Comparison of ENCODE assay signal across 22 mouse cellular contexts in the genomic region with DNA sequence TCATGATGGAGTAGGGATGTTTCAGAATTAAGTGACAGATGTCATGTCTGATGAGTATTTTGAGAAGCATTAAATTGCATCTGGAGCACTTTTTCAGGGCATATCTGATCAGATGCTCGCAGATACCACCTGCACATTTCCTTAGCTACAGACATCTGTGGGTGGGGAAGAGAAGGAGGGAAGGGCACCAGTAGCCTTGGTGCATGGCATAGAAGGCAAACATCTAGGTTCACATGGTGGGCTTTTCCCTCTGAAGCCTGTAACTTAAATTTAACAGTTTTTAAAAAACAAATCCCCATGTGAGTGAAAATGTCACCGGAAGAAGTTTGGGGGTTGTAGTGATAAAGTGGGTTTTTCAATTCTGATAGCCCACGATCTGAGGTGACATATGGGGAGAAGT.
DNase-seq lines count a peak whose midpoint lies in the region; ATAC-seq and TF ChIP-seq lines count a peak whose summit lies in the region.
"Had no signal": no experiment of that assay in that cellular context is flagged by ENCODE, and none has a peak within 500 bp of the region (broad histone marks: within the 10 kb centered on the region; RNA-seq: fewer than 3 reads in every experiment).

No protein-coding gene starts in this region.

- H3K4me2 ChIP-seq in hindbrain, embryonic 14.5 days (replicated peaks), result no peak overlapping the region
- H3K4me2 ChIP-seq in kidney, embryonic 15.5 days, result no peak overlapping the region
- H3K4me2 ChIP-seq: embryonic facial prominence, embryonic 15.5 days; forebrain, embryonic 15.5 days; hindbrain, embryonic 12.5 days had no signal

- no peaks in the 10 kb centered on the region for H3K9me3 ChIP-seq in hindbrain, embryonic 14.5 days (ENCODE audit: control insufficient read depth, low read length)
- no peaks in the 10 kb centered on the region for H3K9me3 ChIP-seq in kidney, embryonic 15.5 days (replicated peaks)
- H3K9me3 ChIP-seq: embryonic facial prominence, embryonic 15.5 days; forebrain, embryonic 10.5 days; forebrain, embryonic 15.5 days; G1E; hindbrain, embryonic 12.5 days had no signal

- H3K36me3 ChIP-seq in small intestine, adult 2 months (ENCODE audit: control insufficient read depth, insufficient read depth, low read length), result no peaks in the 10 kb centered on the region
- H3K36me3 ChIP-seq in hindbrain, embryonic 14.5 days (replicated peaks; ENCODE audit: control insufficient read depth, insufficient read depth), result no peaks in the 10 kb centered on the region
- H3K36me3 ChIP-seq in kidney, embryonic 15.5 days, result no peaks in the 10 kb centered on the region
- H3K36me3 ChIP-seq: embryonic facial prominence, embryonic 15.5 days; forebrain, embryonic 10.5 days; forebrain, embryonic 15.5 days; G1E; hindbrain, embryonic 12.5 days had no signal

- no peak for TF ChIP-seq POLR2A in small intestine, adult 2 months (IDR thresholded peaks at IDR 0.05; ENCODE audit: low read depth, low read length)

- H3K9ac ChIP-seq in hindbrain, embryonic 14.5 days, result no peak overlapping the region
- no peak overlapping the region for H3K9ac ChIP-seq in kidney, embryonic 15.5 days
- H3K9ac ChIP-seq: embryonic facial prominence, embryonic 15.5 days; forebrain, embryonic 15.5 days; hindbrain, embryonic 12.5 days had no signal

- DNase-seq in CD4-positive helper T cell, adult 2 months (ENCODE audit: low read depth, low spot score), result peak; percentile 51
- DNase-seq in thymus, postnatal 10 days (ENCODE audit: low spot score in 2 of 2), result peak; percentile 53 to 54
- DNase-seq in thymus, postnatal 4 days, result peak; percentile 43
- DNase-seq in hindbrain, embryonic 14.5 days (ENCODE audit: low spot score), result no peak
- DNase-seq in layer of hippocampus, adult 9-10 months (ENCODE audit: low spot score), result no peak
- DNase-seq: adrenal gland, adult 8-10 months; adrenal gland, postnatal 36 days; cerebellum, adult 2 months; cerebellum, postnatal 10 days; embryo, embryonic 11 days; gastrocnemius, postnatal 36 days; heart, adult 11 months; heart, postnatal 10 days; heart, postnatal 4 days had no signal

- no peak overlapping the region for H3K4me3 ChIP-seq in small intestine, adult 2 months (ENCODE audit: low read depth, low read length)
- no peak overlapping the region for H3K4me3 ChIP-seq in hindbrain, embryonic 14.5 days (replicated peaks; ENCODE audit: low read length)
- no peak overlapping the region for H3K4me3 ChIP-seq in kidney, embryonic 15.5 days (replicated peaks)
- H3K4me3 ChIP-seq: embryonic facial prominence, embryonic 15.5 days; erythroblast, embryonic 14.5 days; forebrain, embryonic 10.5 days; forebrain, embryonic 15.5 days; hindbrain, embryonic 12.5 days had no signal

- H3K27ac ChIP-seq in small intestine, adult 2 months (ENCODE audit: insufficient read depth, low read depth, low read length), result peak overlapping the region; percentile 18; the same call in 1 of the 2 replicates
- H3K27ac ChIP-seq in hindbrain, embryonic 14.5 days, result no peak overlapping the region
- H3K27ac ChIP-seq in kidney, embryonic 15.5 days, result no peak overlapping the region
- H3K27ac ChIP-seq: embryonic facial prominence, embryonic 15.5 days; forebrain, embryonic 10.5 days; forebrain, embryonic 15.5 days; hindbrain, embryonic 12.5 days had no signal

- TF ChIP-seq CTCF in small intestine, adult 2 months (IDR thresholded peaks at IDR 0.05; ENCODE audit: extremely low read depth, insufficient read length, insufficient replicate concordance, low read depth, low read length), result no peak

- WGBS in small intestine, adult 2 months, result 84% methylated on average over 3 of the region's 3 CpGs
- WGBS in hindbrain, embryonic 14.5 days, result 84% methylated on average over 3 of the region's 3 CpGs
- 79% methylated on average over 3 of the region's 3 CpGs for WGBS in kidney, embryonic 15.5 days

- ATAC-seq in hindbrain, embryonic 14.5 days (ENCODE audit: low FRiP score), result no peak
- no peak for ATAC-seq in kidney, embryonic 15.5 days (replicated peaks; ENCODE audit: low FRiP score)
- ATAC-seq: forebrain, embryonic 15.5 days had no signal

- peaks cover 14% of the 10 kb centered on the region; the same call in 1 of the 2 replicates for H3K4me1 ChIP-seq in small intestine, adult 2 months (ENCODE audit: control insufficient read depth, insufficient read depth, insufficient read length, low read length)
- no peaks in the 10 kb centered on the region for H3K4me1 ChIP-seq in hindbrain, embryonic 14.5 days (replicated peaks; ENCODE audit: control insufficient read depth, insufficient read depth, low read length)
- no peaks in the 10 kb centered on the region for H3K4me1 ChIP-seq in kidney, embryonic 15.5 days
- H3K4me1 ChIP-seq: embryonic facial prominence, embryonic 15.5 days; forebrain, embryonic 15.5 days; hindbrain, embryonic 12.5 days had no signal

- H3K27me3 ChIP-seq in small intestine, adult 2 months (ENCODE audit: control insufficient read depth, insufficient read depth, low read length), result no peaks in the 10 kb centered on the region
- H3K27me3 ChIP-seq in hindbrain, embryonic 14.5 days (ENCODE audit: control insufficient read depth, insufficient read depth, low read length), result no peaks in the 10 kb centered on the region
- no peaks in the 10 kb centered on the region for H3K27me3 ChIP-seq in kidney, embryonic 15.5 days
- H3K27me3 ChIP-seq: embryonic facial prominence, embryonic 15.5 days; forebrain, embryonic 15.5 days; hindbrain, embryonic 12.5 days had no signal

Comparison
In these comparisons a context has a peak if more than half of its experiments do, and no peak if none do; other contexts are left out.
1. DNase-seq: peak in CD4-positive helper T cell, adult 2 months (single experiment), thymus, postnatal 10 days (2 of 2) and thymus, postnatal 4 days (single experiment); none in hindbrain, embryonic 14.5 days (single experiment) and layer of hippocampus, adult 9-10 months (single experiment).